Mouse (Mus musculus) midbrain, embryonic 13.5 days (tissue): ENCODE data around the gene Poln. TPM values are rescaled to one million over a fixed set of nuclear protein-coding genes. Genes with fewer than 3 reads are reported as not detected.

Experiments used
- polyA plus RNA-seq: library from polyadenylated mRNA; unstranded; fragments of >200 nt; fragmentation: Nextera tagmentation; extraction: Ambion mirVana; gene quantifications from 2 replicates; pipeline ENCODE4 v1.2.1, GENCODE M21; 2015

Poln gene
- polyA plus RNA-seq, 1 experiment from 2014 or later: 0.89 TPM

Other genes starting within 250 kb of the Poln start
- gene Nelfa, start 233.0 kb downstream of the Poln start, polyA plus RNA-seq: 47.7 and 49.9 TPM in 2 replicates
- 563 and 613 TPM in 2 replicates for gene Gm1673, start 186.0 kb downstream of the Poln start, polyA plus RNA-seq
- 3.0 and 3.8 TPM in 2 replicates for gene Nat8l, start 173.5 kb downstream of the Poln start, polyA plus RNA-seq
- gene Haus3, start 79 bp upstream of the Poln start, polyA plus RNA-seq: 21.9 and 24.5 TPM in 2 replicates
- 32.8 and 34.9 TPM in 2 replicates for gene Mxd4, start 18.3 kb upstream of the Poln start, polyA plus RNA-seq
- gene Zfyve28, start 119.0 kb upstream of the Poln start, polyA plus RNA-seq: 3.7 and 3.8 TPM in 2 replicates
- not detected in 2 replicates for gene Cfap99, start 119.2 kb upstream of the Poln start, polyA plus RNA-seq
- 136 and 141 TPM in 2 replicates for gene Rnf4, start 166.8 kb upstream of the Poln start, polyA plus RNA-seq
- gene Fam193a, start 200.5 kb upstream of the Poln start, polyA plus RNA-seq: 19.8 and 20.6 TPM in 2 replicates